Mouse (Mus musculus) thymus, postnatal 25 days (tissue): ENCODE data around the gene Sgip1.

Experiments
- DNase-seq: peaks from one replicate; pipeline ENCODE4 v3.0.0; 2022

Gene Sgip1

DNA sequence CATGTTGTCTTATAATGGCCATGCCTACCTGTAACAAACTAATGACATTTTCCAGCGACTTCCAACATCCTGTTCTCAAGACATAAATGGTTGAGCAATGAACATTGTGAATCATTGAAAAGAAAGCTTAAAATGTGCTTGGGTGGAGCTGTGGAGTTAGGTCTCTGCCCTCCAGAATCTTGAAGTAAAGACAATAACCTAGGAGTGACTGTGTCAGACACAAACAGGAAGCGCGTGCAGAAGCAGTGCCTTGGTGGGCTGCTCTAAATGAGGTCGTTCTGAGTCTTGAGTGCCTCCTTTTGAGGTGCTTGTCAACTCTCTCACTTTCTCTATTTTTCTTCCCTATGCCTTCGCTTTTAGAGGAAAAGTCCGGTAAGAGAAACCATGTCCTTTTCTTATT, 159.1 kb downstream of the Sgip1 start:
- DNase-seq = peak; percentile 26

- no peak for DNase-seq
Measured at GRCm38 (mm10) chr4:102907843-102908427, 166.8 kb downstream of the Sgip1 start.

DNA sequence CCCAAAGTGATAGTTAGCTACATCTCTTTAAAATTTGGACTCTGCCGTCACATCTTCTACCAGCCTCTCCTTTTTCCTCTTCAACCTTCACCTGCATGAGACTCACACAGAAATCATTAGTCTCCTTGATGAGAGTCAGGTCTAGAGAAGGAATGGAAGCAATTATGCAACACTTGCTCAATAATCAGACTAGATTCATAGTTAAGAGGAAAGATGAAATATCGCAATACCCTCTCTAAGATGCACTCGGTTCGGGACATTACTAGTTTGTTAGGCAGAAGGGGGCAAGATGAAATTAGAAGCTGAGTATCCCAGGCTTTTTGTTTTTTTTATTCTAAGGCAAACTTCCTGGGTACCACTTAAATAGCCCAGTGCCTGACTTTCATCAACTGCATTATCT, 169.1 kb downstream of the Sgip1 start:
- DNase-seq = no peak

- DNase-seq = no peak
Measured at GRCm38 (mm10) chr4:102913176-102913575, 172.1 kb downstream of the Sgip1 start.

DNA sequence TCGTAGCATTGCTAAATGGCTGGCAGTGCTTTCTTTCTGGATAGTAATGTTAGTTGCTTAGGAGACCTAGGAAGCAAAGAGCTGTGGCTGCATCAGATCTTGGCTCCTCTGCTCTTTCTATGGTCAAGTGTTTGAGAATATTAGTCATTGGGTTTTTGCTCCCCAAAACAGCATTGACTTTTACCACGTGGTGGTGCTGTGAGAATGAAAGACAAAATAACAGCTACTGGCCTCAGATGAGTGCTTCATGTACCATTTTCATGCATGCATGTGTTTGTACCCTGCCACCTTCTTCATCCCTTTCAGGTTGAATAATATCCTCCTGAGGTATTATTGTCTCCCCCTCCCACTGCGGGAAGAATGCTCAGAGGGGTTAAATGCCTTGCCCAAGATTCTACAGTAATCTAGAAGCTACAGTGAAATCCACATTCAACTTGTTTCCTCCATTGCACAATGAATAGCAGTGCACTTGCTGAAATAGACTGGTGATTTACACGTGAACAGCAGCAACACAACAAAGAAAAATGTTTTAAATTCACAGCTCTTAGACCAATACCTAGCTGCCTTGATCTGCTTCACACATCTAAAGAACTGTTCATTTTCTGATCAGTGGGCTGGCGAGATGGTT, 172.7 kb downstream of the Sgip1 start:
- peak; percentile 41 for DNase-seq

DNA sequence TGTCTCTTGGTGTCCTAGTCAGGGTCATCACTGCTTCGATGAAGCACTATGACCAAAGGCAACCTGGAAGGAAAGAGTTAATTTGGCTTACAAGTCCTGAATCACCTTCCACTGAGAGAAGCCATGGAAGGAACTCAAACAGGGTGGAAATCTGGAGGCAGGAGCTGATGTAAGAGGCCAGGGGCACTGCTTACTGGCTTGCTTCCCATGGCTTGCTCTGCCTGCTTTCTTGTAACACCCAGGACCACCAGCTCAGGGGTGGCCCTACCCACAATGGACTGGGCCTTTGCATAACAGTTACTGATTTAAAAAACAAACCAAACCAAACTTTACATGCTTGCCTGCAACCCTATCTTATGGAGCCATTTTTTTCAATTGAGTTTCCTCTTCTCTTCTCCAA, 177.1 kb downstream of the Sgip1 start:
- no peak for DNase-seq

GRCm38 (mm10) chr4:102929491-102929890, 188.4 kb downstream of the Sgip1 start:
- DNase-seq = no peak

- peak; percentile 11 for DNase-seq
Measured at GRCm38 (mm10) chr4:102930679-102931078, 189.6 kb downstream of the Sgip1 start.

DNA sequence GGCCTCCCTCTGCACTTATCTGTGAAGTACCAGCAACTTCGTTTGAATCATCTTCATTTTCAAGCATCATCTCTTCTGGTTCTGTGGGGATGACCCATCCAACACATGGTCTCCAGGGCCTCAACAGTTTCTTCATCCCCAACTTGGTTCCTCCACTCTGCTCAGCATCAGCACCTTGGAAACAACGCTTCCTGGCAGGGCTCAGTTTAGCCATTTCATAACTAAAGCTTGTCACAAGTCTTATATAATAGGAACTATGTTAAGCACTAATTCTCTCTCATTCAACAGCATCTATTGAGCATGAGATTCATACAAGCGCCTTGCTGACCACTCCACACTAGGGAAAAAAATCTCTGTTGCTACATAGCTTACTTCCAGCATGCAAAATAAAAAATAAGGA, 199.2 kb downstream of the Sgip1 start:
- no peak for DNase-seq

DNA sequence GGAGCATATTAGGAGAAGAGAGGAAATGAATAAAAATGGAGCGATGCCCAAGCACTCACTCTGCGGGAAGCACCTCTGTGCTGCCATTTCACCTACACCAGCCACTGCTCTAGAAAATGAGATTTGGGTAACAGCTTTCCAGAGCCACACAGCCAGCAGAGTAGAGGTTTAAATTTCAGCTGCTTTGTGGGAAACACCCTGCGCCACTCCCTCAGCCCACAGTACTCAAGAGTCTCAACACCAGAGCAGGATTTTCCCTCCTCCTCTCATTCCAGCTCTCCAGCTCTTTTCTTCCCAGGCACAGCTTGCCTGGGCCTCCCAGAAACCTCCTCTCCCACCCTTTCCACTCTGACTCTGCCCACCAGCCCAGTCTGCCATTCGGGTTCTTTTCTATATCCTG, 199.6 kb downstream of the Sgip1 start:
- DNase-seq = no peak

DNA sequence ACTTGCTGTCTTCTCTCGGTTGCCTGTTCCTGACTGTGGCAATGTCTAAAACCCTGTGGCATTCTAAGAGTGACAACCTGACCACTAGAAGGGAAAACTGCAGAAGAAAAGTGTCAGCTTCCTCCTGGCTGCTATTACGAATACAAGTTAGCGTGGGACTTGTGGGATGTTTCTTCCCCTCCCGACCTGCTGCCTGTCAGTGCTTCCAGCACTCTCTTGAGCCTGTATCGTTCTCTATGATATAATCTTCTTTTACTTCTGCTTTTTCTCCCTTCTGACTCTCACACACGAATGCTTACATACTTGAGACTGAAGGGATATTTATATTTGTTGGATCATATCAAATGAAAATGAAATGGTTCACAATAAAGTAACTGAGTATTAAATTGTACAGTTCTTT, 203.2 kb downstream of the Sgip1 start:
- DNase-seq = no peak

- DNase-seq = no peak
Measured at GRCm38 (mm10) chr4:102952476-102952875, 211.4 kb downstream of the Sgip1 start.

- DNase-seq = peak; percentile 14
Measured at GRCm38 (mm10) chr4:102955294-102955956, 214.3 kb downstream of the Sgip1 start.

GRCm38 (mm10) chr4:102959409-102959808, 218.3 kb downstream of the Sgip1 start:
- no peak for DNase-seq

DNA sequence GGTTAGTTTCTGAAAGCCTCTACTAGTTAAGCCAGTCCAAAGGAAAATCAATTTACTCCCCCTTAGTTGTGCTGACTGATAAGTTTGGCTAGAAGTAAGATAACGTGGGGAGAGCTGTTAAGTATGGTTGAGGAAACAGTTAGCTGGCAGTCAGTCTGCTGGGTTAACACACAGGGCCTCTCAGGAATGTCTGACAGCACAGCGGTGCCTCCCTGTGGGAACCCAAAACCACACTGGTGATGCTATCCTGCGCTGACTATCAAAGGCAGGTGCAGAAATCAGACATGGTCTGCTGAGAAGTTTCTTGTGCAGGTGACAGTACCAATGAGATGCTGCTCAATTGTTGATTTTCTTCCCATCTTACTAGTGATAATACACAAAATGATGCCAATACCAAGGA, 223.1 kb downstream of the Sgip1 start:
- DNase-seq = no peak

DNA sequence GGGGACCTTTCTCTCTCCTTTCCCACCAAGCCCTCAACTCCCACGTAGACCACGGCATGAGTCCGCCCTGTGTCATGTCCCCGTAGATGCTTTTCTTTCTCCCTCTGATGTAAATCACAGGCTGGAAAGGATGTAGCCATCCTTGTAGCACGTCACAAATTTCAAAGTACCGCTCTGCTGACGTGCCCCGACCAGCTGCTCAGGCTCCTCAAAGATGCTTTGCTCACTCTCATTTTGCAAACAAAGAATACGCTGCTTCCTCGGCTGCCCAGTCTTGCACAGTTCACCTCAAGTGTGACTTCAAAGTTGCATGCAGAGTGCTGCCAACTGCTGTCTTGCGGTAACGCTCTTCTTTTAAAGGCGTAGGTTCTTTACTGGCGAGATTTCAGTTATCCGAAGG, 226.7 kb downstream of the Sgip1 start:
- no peak for DNase-seq

GRCm38 (mm10) chr4:102969599-102969998, 228.5 kb downstream of the Sgip1 start:
- no peak for DNase-seq

- DNase-seq = no peak
Measured at GRCm38 (mm10) chr4:102971159-102971558, 230.1 kb downstream of the Sgip1 start.

DNA sequence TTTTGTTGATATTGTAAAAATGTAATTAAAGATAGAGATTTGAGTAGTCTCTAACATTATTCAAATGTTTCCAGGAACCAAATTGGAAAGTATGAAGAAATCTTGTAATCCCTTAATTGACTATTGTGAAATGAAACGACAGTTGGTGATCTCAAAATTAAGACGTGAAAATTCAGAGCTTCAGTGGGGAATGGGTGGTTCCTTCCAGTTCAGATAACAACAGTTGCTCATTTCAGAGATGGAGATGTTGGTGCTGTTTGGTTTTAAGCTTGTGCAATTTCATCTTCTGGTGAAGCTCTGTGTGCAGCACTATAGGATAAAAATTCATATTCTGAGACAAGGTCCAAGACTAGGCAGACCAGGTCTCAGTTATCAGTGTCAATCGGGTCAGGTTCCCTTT, 231.0 kb downstream of the Sgip1 start:
- DNase-seq = no peak

DNA sequence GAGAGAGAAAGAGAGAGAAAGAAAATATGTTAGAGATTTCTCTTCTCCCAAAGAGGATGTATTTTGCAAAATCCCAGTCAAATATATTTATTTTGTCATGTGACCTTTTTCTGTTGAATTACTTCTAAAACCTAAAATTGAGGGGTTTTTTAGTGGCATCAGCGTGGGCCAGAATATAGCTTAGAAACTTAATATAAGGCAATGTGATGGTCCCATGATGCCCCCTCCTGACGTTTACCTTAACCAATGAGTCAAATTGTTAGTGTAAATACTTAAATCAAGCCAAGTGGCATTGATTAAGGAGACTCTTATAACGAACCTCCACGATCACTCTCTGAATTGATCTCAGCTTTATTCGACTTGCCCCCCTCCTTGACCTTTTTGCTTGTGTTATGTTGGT, 233.1 kb downstream of the Sgip1 start:
- DNase-seq = no peak

DNA sequence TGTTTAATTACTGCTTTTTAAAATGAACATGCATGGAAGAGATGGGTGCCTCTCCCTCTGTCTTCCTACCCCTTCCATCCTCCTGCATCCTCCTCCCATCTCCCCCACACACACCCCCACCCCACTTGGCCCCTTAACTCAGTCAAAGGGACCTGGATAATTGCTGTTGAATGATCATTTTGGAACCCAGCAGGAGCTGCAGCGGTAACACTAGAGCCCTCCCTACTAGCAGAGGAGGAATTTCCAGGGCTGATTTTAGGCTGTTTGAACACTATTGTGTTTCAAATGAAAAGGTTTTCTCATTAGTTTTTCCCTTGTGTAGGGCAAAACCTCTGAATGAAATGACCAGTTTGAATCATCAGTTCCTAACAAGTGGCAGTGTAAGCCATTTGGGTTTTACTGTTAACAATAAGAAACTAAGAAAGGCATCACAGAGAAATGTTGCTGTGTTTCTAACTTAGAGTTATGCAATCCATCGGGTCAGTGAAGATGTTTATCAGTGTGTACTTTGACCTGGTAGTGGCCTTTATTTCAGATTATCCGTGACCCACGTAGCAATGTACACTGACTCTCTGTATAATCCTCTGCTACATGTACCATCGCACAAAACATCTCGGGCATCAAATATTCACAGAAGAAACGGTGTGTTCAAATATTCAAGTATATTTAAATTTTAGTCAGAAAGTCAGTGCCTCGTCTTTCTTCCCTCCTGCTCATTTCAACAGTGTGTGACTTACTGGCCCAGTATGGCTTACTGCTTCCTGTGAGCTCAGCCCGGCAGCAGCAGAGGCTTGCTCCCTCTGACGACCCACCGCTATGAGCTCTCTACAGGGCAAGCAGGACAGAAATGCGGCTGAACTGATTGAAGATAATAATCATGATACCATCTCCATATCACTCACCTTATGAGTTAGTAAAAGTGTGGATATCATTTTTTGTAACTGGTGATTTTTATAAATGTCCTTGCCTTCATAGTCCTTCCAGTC, 235.5 kb downstream of the Sgip1 start:
- no peak for DNase-seq

GRCm38 (mm10) chr4:102977778-102978321, 236.8 kb downstream of the Sgip1 start:
- DNase-seq = no peak

DNA sequence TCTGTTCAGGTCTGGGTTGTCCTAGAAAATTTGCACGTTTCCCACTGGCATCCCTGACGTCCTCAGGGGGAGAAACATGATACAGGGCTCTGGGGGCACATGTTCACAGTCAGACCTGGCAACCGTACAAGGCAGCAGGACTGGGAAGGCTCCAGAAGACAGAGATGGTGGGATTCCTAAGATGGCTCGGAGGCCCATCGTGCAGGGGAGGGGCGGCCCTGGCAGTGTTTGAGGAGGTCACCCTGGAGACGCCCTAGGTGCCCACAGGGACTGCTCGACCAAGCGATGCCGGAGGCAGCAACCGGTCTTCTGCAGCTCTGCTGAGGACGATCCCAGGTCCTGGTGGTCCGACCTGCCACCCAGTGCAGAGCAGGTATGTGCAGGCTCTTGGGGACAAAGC, 237.3 kb downstream of the Sgip1 start, which contains the start of gene Tctex1d1:
Gene Tctex1d1 (plus strand): TSS at position 167 of the 400 bp plus-strand sequence.
- DNase-seq = no peak
